Mouse (Mus musculus) E14TG2a.4 (cell line): ENCODE results near the gene Dkk2.

Source experiments
- CTCF ChIP-seq: conservative IDR thresholded peaks from 2 replicates; pipeline ENCODE4 v1.5.1; 2014; ENCODE audit warnings: low read length
- NANOG ChIP-seq: IDR thresholded peaks from 2 replicates; pipeline ENCODE4 v1.6.1; 2014; ENCODE audit warnings: borderline replicate concordance, low read length, mixed read lengths

DNA sequence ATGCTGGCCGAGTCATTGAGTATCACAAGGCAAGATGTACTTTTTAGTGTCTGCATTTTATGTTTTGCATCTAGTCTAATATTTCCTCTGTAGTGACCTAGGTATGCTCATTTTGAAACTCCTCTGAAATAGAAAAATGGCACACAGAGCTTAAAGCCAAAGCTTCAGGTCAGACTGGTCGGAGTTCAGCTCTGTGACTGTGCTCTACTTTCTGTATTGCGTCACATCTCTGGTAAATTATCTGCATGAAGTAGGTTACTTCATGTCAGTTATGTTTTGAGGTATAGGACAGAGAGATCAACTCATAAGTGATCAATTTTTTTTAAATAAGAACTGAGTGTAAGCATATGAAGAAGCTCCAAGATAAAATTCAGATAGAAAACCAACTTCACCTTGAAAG, 45.7 kb downstream of the Dkk2 start:
- TF ChIP-seq CTCF (no peak), NANOG (no peak)
